Mouse (Mus musculus) kidney, embryonic 16.5 days (tissue): Measurements from ENCODE around the gene Tmem203. TPM values are rescaled to one million over a fixed set of nuclear protein-coding genes. Genes with fewer than 3 reads are reported as not detected.

Experiments used
- ATAC-seq: fragments of 200-750 bp; cut with Nextera tagmentation; 2 replicates; pipeline ENCODE4 v1.8.0; 2017; ENCODE audit warnings: moderate TSS enrichment; ENCODE audit not compliant: low FRiP score, low TSS enrichment
- H3K27ac ChIP-seq: fragments of 300-500 bp; sonication (generic); 2 replicates; pipeline ENCODE4 v1.5.1; 2014; ENCODE audit warnings: low read length
- H3K27me3 ChIP-seq: fragments of 300-500 bp; sonication (generic); 2 replicates; pipeline ENCODE4 v1.6.1; 2014; ENCODE audit warnings: low read length, control low read depth, mixed read lengths; ENCODE audit not compliant: insufficient read depth
- H3K36me3 ChIP-seq: fragments of 300-500 bp; sonication (generic); 2 replicates; pipeline ENCODE4 v1.6.1; 2014; ENCODE audit warnings: low read length, control low read depth, mixed read lengths; ENCODE audit not compliant: insufficient read depth
- H3K4me1 ChIP-seq: fragments of 300-500 bp; sonication (generic); 2 replicates; pipeline ENCODE4 v1.6.1; 2014; ENCODE audit warnings: low read length, control low read depth, mixed read lengths; ENCODE audit not compliant: insufficient read depth
- H3K4me2 ChIP-seq: fragments of 300-500 bp; sonication (generic); replicated peaks from 2 replicates; pipeline ENCODE4 v1.6.1; 2014; ENCODE audit warnings: low read depth, low read length
- H3K4me3 ChIP-seq: fragments of 300-500 bp; sonication (generic); 2 replicates; pipeline ENCODE4 v1.5.1; 2014; ENCODE audit warnings: mild to moderate bottlenecking, low read length
- H3K9ac ChIP-seq: fragments of 300-500 bp; sonication (generic); replicated peaks from 2 replicates; pipeline ENCODE4 v1.6.1; 2014; ENCODE audit warnings: low read length
- H3K9me3 ChIP-seq: fragments of 300-500 bp; sonication (generic); 2 replicates; pipeline ENCODE4 v1.6.1; 2016; ENCODE audit warnings: low read length, control low read depth
- WGBS: fragments of 180-500 bp; shearing (Covaris S2); extraction: QIAGEN DNeasy Blood & Tissue Kit; methylation state at CpG from one replicate; pipeline ENCODE4 v1.1.7; 2014; 5-methylcytosine and 5-hydroxymethylcytosine counted together
- polyA plus RNA-seq: library from polyadenylated mRNA; unstranded; fragments of >200 nt; fragmentation: Nextera tagmentation; extraction: Ambion mirVana; gene quantifications from 2 replicates; pipeline ENCODE4 v1.2.1, GENCODE M21; 2015

Gene Tmem203
- 24.8 and 25.6 TPM in 2 replicates for polyA plus RNA-seq

GRCm38 (mm10) chr2:25255284-25255779 is at the start of gene Tmem203:
Gene Tmem203, plus strand, starts transcription at chr2:25255439.
- H3K9ac ChIP-seq = peak within 1 kb of the TSS; percentile 93
- peaks cover 17% of the 10 kb centered on the region for H3K4me1 ChIP-seq
- peak within 1 kb of the TSS; percentile 98 for H3K4me3 ChIP-seq
- H3K4me2 ChIP-seq = peak within 1 kb of the TSS; percentile 99
- no peaks in the 10 kb centered on the region for H3K9me3 ChIP-seq
- H3K36me3 ChIP-seq = peaks cover 18% of the 10 kb centered on the region
- WGBS = 0% methylated on average over 39 of the region's 39 CpGs
- no peaks in the 10 kb centered on the region for H3K27me3 ChIP-seq
- ATAC-seq = peak; percentile 89
- peak within 1 kb of the TSS; percentile 76 for H3K27ac ChIP-seq

GRCm38 (mm10) chr2:25207593-25207992 is 47.6 kb upstream of the Tmem203 start:
- 73% methylated on average over 1 of the region's 1 CpGs for WGBS
- H3K36me3 ChIP-seq = peaks cover 50% of the 10 kb centered on the region
- no peak overlapping the region for H3K4me2 ChIP-seq
- no peak for ATAC-seq
- no peaks in the 10 kb centered on the region for H3K27me3 ChIP-seq
- peaks cover 23% of the 10 kb centered on the region for H3K4me1 ChIP-seq
- H3K9me3 ChIP-seq = no peaks in the 10 kb centered on the region
- H3K9ac ChIP-seq = no peak overlapping the region
- H3K4me3 ChIP-seq = no peak overlapping the region
- no peak overlapping the region for H3K27ac ChIP-seq

GRCm38 (mm10) chr2:25210686-25211085 is 44.6 kb upstream of the Tmem203 start:
- WGBS = 0% methylated on average over 24 of the region's 24 CpGs
- Histone ChIP-seq H3K4me1 (peaks cover 23% of the 10 kb centered on the region), H3K9me3 (no peaks in the 10 kb centered on the region), H3K27ac (peak overlapping the region; percentile 90), H3K36me3 (peaks cover 20% of the 10 kb centered on the region; the same call in 1 of the 2 replicates), H3K4me2 (peak overlapping the region; percentile 92), H3K9ac (peak overlapping the region; percentile 96), H3K27me3 (no peaks in the 10 kb centered on the region), H3K4me3 (peak overlapping the region; percentile 90)
- ATAC-seq = peak; percentile 32

GRCm38 (mm10) chr2:25211121-25211670 is 44.0 kb upstream of the Tmem203 start, which contains the start of gene Nelfb:
Gene Nelfb, minus strand, starts transcription at chr2:25211489.
- Histone ChIP-seq H3K4me3 (peak within 1 kb of the TSS; percentile 90), H3K4me2 (peak within 1 kb of the TSS; percentile 92), H3K9ac (peak within 1 kb of the TSS; percentile 96), H3K36me3 (peaks cover 15% of the 10 kb centered on the region; the same call in 1 of the 2 replicates), H3K27ac (peak within 1 kb of the TSS; percentile 90), H3K27me3 (no peaks in the 10 kb centered on the region), H3K9me3 (no peaks in the 10 kb centered on the region), H3K4me1 (peaks cover 23% of the 10 kb centered on the region)
- ATAC-seq = peak; percentile 94
- WGBS = 0% methylated on average over 44 of the region's 44 CpGs

GRCm38 (mm10) chr2:25213266-25213865 is 41.9 kb upstream of the Tmem203 start:
- H3K27me3 ChIP-seq = no peaks in the 10 kb centered on the region
- no peak overlapping the region for H3K27ac ChIP-seq
- H3K9ac ChIP-seq = no peak overlapping the region
- WGBS = 72% methylated on average over 23 of the region's 23 CpGs
- H3K4me3 ChIP-seq = no peak overlapping the region
- peaks cover 23% of the 10 kb centered on the region for H3K4me1 ChIP-seq
- no peak for ATAC-seq
- H3K9me3 ChIP-seq = no peaks in the 10 kb centered on the region
- no peak overlapping the region for H3K4me2 ChIP-seq
- H3K36me3 ChIP-seq = peaks cover 6% of the 10 kb centered on the region; the same call in 1 of the 2 replicates

- WGBS = 50% methylated on average over 3 of the region's 3 CpGs
- peak; percentile 55; the same call in 1 of the 2 replicates for ATAC-seq
- H3K27ac ChIP-seq = peak within 1 kb of the TSS; percentile 13; the same call in 1 of the 2 replicates
Measured at GRCm38 (mm10) chr2:25214444-25214843, 40.8 kb upstream of the Tmem203 start, which contains the start of gene Stpg3. Gene Stpg3, minus strand, starts transcription at chr2:25214637.

GRCm38 (mm10) chr2:25217666-25218065 is 37.6 kb upstream of the Tmem203 start:
- Histone ChIP-seq H3K4me2 (no peak overlapping the region), H3K4me3 (no peak overlapping the region), H3K9me3 (no peaks in the 10 kb centered on the region), H3K36me3 (peaks cover 11% of the 10 kb centered on the region), H3K27ac (no peak overlapping the region), H3K4me1 (0 out of 2 replicates have a peak, but pooled peaks cover 2% of the 10 kb centered on the region), H3K27me3 (no peaks in the 10 kb centered on the region), H3K9ac (no peak overlapping the region)
- ATAC-seq = no peak
- 58% methylated on average over 2 of the region's 2 CpGs for WGBS

More at GRCm38 (mm10) chr2:25214444-25214843, 40.8 kb upstream of the Tmem203 start, which contains the start of gene Stpg3:
- H3K4me3 ChIP-seq = no peak within 1 kb of the TSS
- peaks cover 16% of the 10 kb centered on the region for H3K4me1 ChIP-seq
- no peaks in the 10 kb centered on the region for H3K9me3 ChIP-seq
- H3K36me3 ChIP-seq = no peaks in the 10 kb centered on the region
- H3K4me2 ChIP-seq = no peak within 1 kb of the TSS
- no peak within 1 kb of the TSS; the same call in 1 of the 2 replicates for H3K9ac ChIP-seq
- H3K27me3 ChIP-seq = no peaks in the 10 kb centered on the region

- no peak within 1 kb of the TSS for H3K9ac ChIP-seq
- no peaks in the 10 kb centered on the region for H3K9me3 ChIP-seq
- H3K27me3 ChIP-seq = no peaks in the 10 kb centered on the region
- ATAC-seq = no peak
- H3K36me3 ChIP-seq = peaks cover 14% of the 10 kb centered on the region
- H3K4me3 ChIP-seq = no peak within 1 kb of the TSS
- H3K27ac ChIP-seq = no peak within 1 kb of the TSS
- H3K4me2 ChIP-seq = no peak within 1 kb of the TSS
- peaks cover 6% of the 10 kb centered on the region for H3K4me1 ChIP-seq
Measured at GRCm38 (mm10) chr2:25218445-25218844, 36.8 kb upstream of the Tmem203 start, which contains the start of gene Fam166a. Gene Fam166a, plus strand, starts transcription at chr2:25218745.

GRCm38 (mm10) chr2:25221331-25221772 is 33.9 kb upstream of the Tmem203 start:
- Histone ChIP-seq H3K36me3 (peaks cover 14% of the 10 kb centered on the region), H3K9ac (no peak overlapping the region), H3K27ac (no peak overlapping the region), H3K27me3 (no peaks in the 10 kb centered on the region), H3K4me2 (no peak overlapping the region), H3K9me3 (no peaks in the 10 kb centered on the region), H3K4me1 (peaks cover 16% of the 10 kb centered on the region), H3K4me3 (no peak overlapping the region)
- WGBS = 72% methylated on average over 5 of the region's 5 CpGs
- no peak for ATAC-seq
